Mouse (Mus musculus) lung, embryonic 15.5 days (tissue): ENCODE data around the gene Tpst1. TPM values are rescaled to one million over a fixed set of nuclear protein-coding genes. Genes with fewer than 3 reads are reported as not detected.

Source experiments
- ATAC-seq: fragments of 200-750 bp; cut with Nextera tagmentation; 2 replicates; pipeline ENCODE4 v1.8.0; 2017; ENCODE audit warnings: moderate number of reproducible peaks, borderline replicate concordance; ENCODE audit not compliant: low FRiP score, low TSS enrichment; ENCODE audit errors: extremely low read depth
- H3K27ac ChIP-seq: fragments of 300-500 bp; sonication (generic); 2 replicates; pipeline ENCODE4 v1.5.1; 2015; ENCODE audit warnings: moderate library complexity, mild to moderate bottlenecking, inconsistent platforms
- H3K27me3 ChIP-seq: fragments of 300-500 bp; sonication (generic); 2 replicates; pipeline ENCODE4 v1.6.1; 2015; ENCODE audit warnings: inconsistent platforms
- H3K36me3 ChIP-seq: fragments of 300-500 bp; sonication (generic); 2 replicates; pipeline ENCODE4 v1.6.1; 2015; ENCODE audit warnings: inconsistent platforms
- H3K4me1 ChIP-seq: fragments of 300-500 bp; sonication (generic); 2 replicates; pipeline ENCODE4 v1.6.1; 2015; ENCODE audit warnings: inconsistent platforms
- H3K4me2 ChIP-seq: fragments of 300-500 bp; sonication (generic); 2 replicates; pipeline ENCODE4 v1.6.1; 2015; ENCODE audit warnings: inconsistent platforms, mild to moderate bottlenecking, moderate library complexity
- H3K4me3 ChIP-seq: fragments of 300-500 bp; sonication (generic); 2 replicates; pipeline ENCODE4 v1.5.1; 2015; ENCODE audit warnings: mild to moderate bottlenecking, inconsistent platforms
- H3K9ac ChIP-seq: fragments of 300-500 bp; sonication (generic); 2 replicates; pipeline ENCODE4 v1.6.1; 2015; ENCODE audit warnings: inconsistent platforms
- H3K9me3 ChIP-seq: fragments of 300-500 bp; sonication (generic); 2 replicates; pipeline ENCODE4 v1.6.1; 2016; ENCODE audit warnings: inconsistent platforms
- WGBS: fragments of 180-500 bp; shearing (Covaris S2); methylation state at CpG from one replicate; pipeline ENCODE4 v1.1.7; 2015; 5-methylcytosine and 5-hydroxymethylcytosine counted together
- polyA plus RNA-seq: library from polyadenylated mRNA; unstranded; fragments of >200 nt; fragmentation: Nextera tagmentation; extraction: Ambion mirVana; gene quantifications from 2 replicates; pipeline ENCODE4 v1.2.1, GENCODE M21; 2015

Gene Tpst1
- polyA plus RNA-seq, 1 experiment from 2014 or later, result 69.6 TPM

DNA sequence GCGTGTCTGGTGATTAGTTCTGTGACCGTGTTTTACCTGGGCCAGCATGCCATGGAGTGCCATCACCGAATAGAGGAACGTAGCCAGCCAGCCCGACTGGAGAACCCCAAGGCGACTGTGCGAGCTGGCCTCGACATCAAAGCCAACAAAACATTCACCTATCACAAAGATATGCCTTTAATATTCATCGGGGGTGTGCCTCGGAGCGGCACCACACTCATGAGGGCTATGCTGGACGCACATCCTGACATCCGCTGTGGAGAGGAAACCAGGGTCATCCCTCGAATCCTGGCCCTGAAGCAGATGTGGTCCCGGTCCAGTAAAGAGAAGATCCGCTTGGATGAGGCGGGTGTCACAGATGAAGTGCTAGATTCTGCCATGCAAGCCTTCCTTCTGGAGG lies 28.6 kb downstream of the Tpst1 start:
- Histone ChIP-seq H3K4me3 (no peak overlapping the region), H3K9ac (no peak overlapping the region), H3K36me3 (peaks cover 24% of the 10 kb centered on the region; the same call in 1 of the 2 replicates), H3K4me1 (no peaks in the 10 kb centered on the region), H3K9me3 (no peaks in the 10 kb centered on the region), H3K4me2 (no peak overlapping the region), H3K27me3 (no peaks in the 10 kb centered on the region), H3K27ac (no peak overlapping the region)
- WGBS, result 94% methylated on average over 17 of the region's 17 CpGs
- ATAC-seq, result no peak

DNA sequence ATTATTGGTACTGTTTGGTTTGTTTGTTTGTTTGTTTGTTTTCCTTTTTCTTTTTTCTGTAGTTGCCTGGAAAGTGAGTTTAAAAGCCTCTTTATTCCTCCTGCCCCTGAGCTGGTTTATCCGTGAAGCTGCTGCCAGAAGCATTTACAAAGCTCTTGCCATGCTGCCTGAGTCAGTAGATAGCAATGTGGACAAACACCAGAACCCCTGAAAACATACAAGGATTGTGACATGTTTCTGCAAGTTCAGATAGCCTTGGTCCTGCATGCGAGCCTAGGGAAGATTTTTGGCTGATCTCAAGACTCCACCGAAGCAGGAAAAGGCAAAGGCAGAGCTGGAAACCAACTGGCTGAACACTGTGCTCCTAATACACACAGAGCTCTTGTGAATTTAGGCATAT lies 36.2 kb downstream of the Tpst1 start:
- no peak overlapping the region for H3K27ac ChIP-seq
- 82% methylated on average over 3 of the region's 3 CpGs for WGBS
- no peaks in the 10 kb centered on the region for H3K9me3 ChIP-seq
- no peak overlapping the region for H3K4me3 ChIP-seq
- peaks cover 20% of the 10 kb centered on the region; the same call in 1 of the 2 replicates for H3K36me3 ChIP-seq
- no peak overlapping the region for H3K9ac ChIP-seq
- no peaks in the 10 kb centered on the region for H3K4me1 ChIP-seq
- no peaks in the 10 kb centered on the region for H3K27me3 ChIP-seq
- no peak for ATAC-seq
- H3K4me2 ChIP-seq, result no peak overlapping the region

DNA sequence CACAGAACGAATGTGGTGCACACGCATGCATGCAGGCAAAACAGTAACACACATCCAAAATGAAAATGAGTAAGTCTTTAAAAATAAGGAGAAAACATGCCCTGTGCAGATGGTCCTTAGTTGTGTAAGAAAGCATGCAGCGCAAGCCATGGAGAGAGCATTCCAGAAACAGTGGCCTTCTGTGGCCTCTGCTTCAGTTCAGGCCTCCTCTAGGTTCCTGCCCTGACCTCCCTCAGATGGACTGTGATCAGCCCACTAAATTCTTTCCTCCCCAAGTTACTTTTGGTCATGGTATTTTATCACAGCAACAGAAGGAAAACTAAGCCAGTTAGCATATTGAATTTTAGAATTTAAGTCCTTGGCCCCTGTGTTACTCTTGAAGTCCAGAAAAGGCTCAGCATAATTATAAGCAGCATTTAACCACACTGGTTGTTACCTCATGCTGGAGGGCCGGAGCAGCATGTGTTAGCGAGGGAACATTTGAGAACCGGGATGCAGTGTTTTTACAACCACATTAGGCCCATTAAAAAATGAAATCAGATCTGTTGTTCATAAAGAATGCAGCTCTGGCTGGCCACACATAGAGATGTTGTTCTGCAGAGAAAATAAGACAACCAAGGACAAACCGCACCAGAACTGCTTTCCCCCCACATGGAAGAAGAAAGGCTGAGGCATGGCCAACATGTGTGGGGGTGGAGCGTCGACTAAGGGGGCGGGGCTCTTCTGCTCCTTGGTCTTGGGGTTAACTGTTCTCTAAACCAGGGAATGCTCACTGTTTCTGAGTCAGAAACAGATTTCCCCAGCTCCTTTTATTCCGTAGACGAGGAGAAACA lies 37.7 kb downstream of the Tpst1 start:
- Histone ChIP-seq H3K36me3 (peaks cover 18% of the 10 kb centered on the region; the same call in 1 of the 2 replicates), H3K4me3 (no peak overlapping the region), H3K27ac (no peak overlapping the region), H3K4me2 (no peak overlapping the region), H3K9ac (no peak overlapping the region), H3K4me1 (no peaks in the 10 kb centered on the region), H3K9me3 (no peaks in the 10 kb centered on the region), H3K27me3 (no peaks in the 10 kb centered on the region)
- ATAC-seq, result no peak
- WGBS, result 83% methylated on average over 12 of the region's 12 CpGs

DNA sequence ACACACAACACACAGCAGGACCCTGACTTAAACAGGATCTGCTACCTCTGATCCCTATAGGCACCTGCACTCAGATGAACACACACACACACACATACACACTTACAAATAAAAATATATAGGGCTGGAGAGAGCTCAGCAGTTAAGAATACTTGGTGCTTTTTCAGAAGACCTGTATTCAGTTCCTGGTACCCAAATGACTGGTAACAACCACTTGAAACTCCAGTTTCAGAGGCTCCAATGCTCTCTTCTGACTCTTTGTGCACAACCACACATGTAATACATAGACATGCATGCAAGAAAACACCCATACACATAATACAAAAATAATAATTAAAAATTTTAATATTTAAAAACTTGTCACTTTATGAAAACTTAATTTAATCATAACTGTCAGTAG lies 39.5 kb downstream of the Tpst1 start:
- Histone ChIP-seq H3K27me3 (no peaks in the 10 kb centered on the region), H3K9me3 (no peaks in the 10 kb centered on the region), H3K9ac (no peak overlapping the region), H3K4me2 (no peak overlapping the region), H3K27ac (no peak overlapping the region), H3K36me3 (peaks cover 18% of the 10 kb centered on the region; the same call in 1 of the 2 replicates), H3K4me1 (no peaks in the 10 kb centered on the region), H3K4me3 (no peak overlapping the region)
- ATAC-seq, result no peak

DNA sequence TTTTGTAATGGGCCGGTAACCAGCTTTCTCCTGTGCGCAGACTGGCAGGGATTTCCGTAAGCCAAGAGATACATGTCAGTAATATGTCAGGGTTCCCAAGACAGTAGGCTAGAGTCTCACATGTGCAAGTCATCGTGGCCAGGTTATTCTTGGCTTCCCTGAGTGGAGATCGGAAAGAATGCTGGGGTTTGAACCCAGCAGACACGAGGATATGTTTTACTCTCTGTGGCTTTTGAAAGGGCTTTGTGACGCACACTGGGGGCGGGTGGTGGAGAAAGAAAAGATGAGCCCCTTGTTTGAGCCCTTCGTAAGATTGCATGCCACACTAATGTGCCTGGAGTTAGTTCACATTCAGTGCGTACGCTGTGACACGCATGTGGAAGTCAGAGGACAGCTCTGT lies 43.0 kb downstream of the Tpst1 start:
- no peak for ATAC-seq
- WGBS, result 88% methylated on average over 12 of the region's 12 CpGs

DNA sequence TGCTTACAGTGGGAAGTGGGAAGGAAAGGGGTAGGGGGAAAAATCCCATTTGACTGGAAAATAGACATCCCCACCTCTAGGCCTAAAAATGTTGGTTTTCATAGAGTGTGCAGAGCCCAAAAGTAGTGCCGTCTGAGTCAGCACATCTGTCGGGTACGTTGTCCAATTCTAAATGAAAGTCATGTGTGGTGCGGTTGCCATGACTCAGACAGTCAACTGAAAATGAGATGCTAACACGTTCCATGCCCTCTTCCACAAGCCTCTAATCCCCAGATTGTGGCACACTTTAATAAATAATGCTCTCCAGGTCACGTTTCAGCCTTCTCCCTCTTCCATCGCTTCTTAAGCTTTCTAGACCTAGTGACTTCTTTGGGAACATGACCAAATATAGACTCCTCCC lies 43.7 kb downstream of the Tpst1 start:
- H3K9me3 ChIP-seq, result no peaks in the 10 kb centered on the region
- H3K4me1 ChIP-seq, result 0 out of 2 replicates have a peak, but pooled peaks cover 4% of the 10 kb centered on the region
- H3K4me3 ChIP-seq, result no peak overlapping the region
- H3K27me3 ChIP-seq, result no peaks in the 10 kb centered on the region
- no peak overlapping the region for H3K27ac ChIP-seq
- no peak overlapping the region for H3K9ac ChIP-seq
- WGBS, result 81% methylated on average over 7 of the region's 7 CpGs
- H3K36me3 ChIP-seq, result peaks cover 6% of the 10 kb centered on the region; the same call in 1 of the 2 replicates
- no peak for ATAC-seq
- no peak overlapping the region for H3K4me2 ChIP-seq

More for the DNA sequence above, 43.0 kb downstream of the Tpst1 start:
- no peak overlapping the region for H3K4me2 ChIP-seq
- H3K36me3 ChIP-seq, result peaks cover 6% of the 10 kb centered on the region; the same call in 1 of the 2 replicates
- H3K9me3 ChIP-seq, result no peaks in the 10 kb centered on the region
- H3K27ac ChIP-seq, result no peak overlapping the region
- 0 out of 2 replicates have a peak, but pooled peaks cover 4% of the 10 kb centered on the region for H3K4me1 ChIP-seq
- H3K9ac ChIP-seq, result no peak overlapping the region
- H3K27me3 ChIP-seq, result no peaks in the 10 kb centered on the region
- H3K4me3 ChIP-seq, result no peak overlapping the region

DNA sequence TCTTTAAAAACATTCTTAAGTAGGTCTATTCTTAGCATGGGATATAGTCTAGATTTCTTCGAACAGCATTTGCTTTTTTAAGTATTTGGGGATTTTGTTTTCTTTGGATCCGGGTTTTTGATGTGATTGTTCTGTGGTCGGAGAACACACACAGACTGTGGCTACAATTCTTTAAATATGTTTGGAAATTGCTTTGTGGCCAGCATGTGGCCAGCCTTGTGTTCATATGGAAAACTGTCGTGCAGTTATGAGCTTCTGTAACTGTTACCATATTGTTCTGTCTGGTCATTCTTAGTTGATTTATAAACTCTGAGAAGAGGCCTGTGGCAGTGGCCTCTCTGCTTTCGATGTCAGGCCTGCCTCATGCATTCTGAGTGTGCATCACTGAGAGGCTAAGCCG lies 44.8 kb downstream of the Tpst1 start:
- Histone ChIP-seq H3K36me3 (peaks cover 6% of the 10 kb centered on the region; the same call in 1 of the 2 replicates), H3K27ac (no peak overlapping the region), H3K4me2 (no peak overlapping the region), H3K27me3 (no peaks in the 10 kb centered on the region), H3K4me3 (no peak overlapping the region), H3K4me1 (0 out of 2 replicates have a peak, but pooled peaks cover 4% of the 10 kb centered on the region), H3K9me3 (no peaks in the 10 kb centered on the region), H3K9ac (no peak overlapping the region)
- 56% methylated on average over 6 of the region's 6 CpGs for WGBS
- ATAC-seq, result no peak

DNA sequence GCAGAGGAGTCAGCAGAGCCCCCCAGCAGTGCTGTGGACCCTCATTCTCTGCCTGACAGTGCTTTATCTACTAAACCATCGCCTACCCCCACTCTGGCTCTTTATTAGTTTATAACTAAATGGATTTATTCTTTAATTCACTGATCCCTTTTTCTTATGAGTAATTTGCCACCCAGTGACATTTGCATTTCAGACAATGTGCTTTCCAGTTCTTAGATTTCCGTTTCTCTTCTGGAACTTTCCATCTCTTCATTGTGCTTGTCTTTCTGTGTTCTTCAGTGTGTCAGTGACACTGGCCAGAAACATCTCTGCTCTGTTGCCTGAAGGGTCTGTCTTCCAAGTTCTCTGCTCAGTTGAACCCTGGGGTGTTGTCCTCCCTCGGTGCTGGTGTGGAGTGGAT lies 46.1 kb downstream of the Tpst1 start:
- Histone ChIP-seq H3K27me3 (no peaks in the 10 kb centered on the region), H3K9me3 (no peaks in the 10 kb centered on the region), H3K4me1 (0 out of 2 replicates have a peak, but pooled peaks cover 4% of the 10 kb centered on the region), H3K27ac (no peak overlapping the region), H3K9ac (no peak overlapping the region), H3K4me2 (no peak overlapping the region), H3K36me3 (peaks cover 6% of the 10 kb centered on the region; the same call in 1 of the 2 replicates), H3K4me3 (no peak overlapping the region)
- 74% methylated on average over 3 of the region's 3 CpGs for WGBS
- ATAC-seq, result no peak

DNA sequence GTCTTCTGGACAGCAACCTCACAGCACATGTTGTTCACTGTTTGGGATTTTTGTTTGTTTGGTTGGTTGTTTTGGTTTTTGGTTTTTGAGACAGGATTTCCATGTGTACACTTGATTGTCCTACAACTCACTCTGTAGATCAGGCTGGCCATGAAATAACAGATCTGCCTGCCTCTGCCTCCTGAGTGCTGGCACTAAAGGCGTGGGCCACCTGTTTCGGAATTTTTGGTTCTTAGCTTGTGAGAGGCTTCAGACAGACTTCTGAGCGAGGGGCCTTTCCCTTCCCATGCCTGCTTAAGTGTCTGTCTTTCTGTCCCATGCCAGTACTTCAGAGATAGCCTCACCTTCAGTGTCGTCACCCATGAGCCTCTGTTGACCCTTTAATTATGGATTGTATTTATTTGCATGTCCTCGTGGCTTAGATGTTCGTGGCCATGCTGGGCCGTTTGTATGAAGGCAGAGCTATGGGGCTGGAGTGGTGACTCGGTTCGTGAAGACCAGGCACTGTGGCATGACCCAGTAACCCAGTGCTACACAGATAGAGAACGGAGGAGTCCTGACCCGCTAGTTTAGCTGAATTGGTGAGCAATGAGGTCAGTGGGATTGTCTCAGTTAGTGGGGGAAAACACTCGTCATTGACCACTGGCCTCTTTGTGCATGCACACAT lies 47.1 kb downstream of the Tpst1 start:
- 83% methylated on average over 12 of the region's 12 CpGs for WGBS

DNA sequence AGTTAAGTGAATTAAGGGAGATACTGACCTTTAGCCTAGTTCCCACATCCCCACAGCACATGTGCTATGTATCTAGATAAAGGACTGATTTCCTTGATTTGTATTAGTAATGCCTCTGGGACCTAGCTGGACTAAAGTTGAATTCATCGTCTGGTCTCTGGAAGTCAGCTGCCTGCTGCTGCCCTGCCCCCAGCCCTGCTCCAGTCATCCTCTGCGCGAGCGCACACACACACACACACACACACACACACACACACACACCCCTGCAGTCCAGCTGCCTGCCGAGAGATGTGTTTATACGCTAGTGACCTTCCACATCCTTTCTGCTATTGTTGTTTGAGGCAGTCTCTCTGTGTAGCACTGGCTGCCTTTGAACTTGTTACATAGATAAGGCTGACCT lies 47.8 kb downstream of the Tpst1 start:
- no peak overlapping the region for H3K27ac ChIP-seq
- peaks cover 4% of the 10 kb centered on the region; the same call in 1 of the 2 replicates for H3K36me3 ChIP-seq
- 0 out of 2 replicates have a peak, but pooled peaks cover 4% of the 10 kb centered on the region for H3K4me1 ChIP-seq
- no peak for ATAC-seq
- no peaks in the 10 kb centered on the region for H3K9me3 ChIP-seq
- WGBS, result 58% methylated on average over 6 of the region's 6 CpGs
- H3K27me3 ChIP-seq, result no peaks in the 10 kb centered on the region
- H3K9ac ChIP-seq, result no peak overlapping the region
- no peak overlapping the region for H3K4me3 ChIP-seq
- H3K4me2 ChIP-seq, result no peak overlapping the region

More for the DNA sequence above, 47.1 kb downstream of the Tpst1 start:
- H3K9ac ChIP-seq, result no peak overlapping the region
- H3K4me3 ChIP-seq, result no peak overlapping the region
- peaks cover 4% of the 10 kb centered on the region; the same call in 1 of the 2 replicates for H3K36me3 ChIP-seq
- no peaks in the 10 kb centered on the region for H3K27me3 ChIP-seq
- H3K27ac ChIP-seq, result no peak overlapping the region
- H3K4me1 ChIP-seq, result 0 out of 2 replicates have a peak, but pooled peaks cover 4% of the 10 kb centered on the region
- ATAC-seq, result no peak
- no peak overlapping the region for H3K4me2 ChIP-seq
- no peaks in the 10 kb centered on the region for H3K9me3 ChIP-seq

DNA sequence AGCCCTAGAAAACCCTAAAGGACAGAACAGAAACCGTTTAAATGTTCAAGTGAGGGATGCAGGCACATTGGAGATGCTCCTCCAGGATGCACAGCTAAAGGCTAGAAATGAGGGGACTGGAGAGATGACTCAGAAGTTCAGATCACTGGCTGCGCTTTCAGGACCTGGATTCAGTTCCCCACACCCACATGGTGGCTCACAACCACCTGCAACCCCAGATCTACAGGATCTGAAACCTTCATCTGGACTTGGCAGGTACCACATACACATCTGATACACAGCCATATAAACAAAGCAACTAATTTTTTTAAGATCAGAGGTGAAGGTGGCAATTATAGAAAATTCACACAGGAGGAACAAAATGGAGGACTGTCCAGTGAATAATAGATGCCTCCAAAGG lies 49.2 kb downstream of the Tpst1 start:
- H3K4me2 ChIP-seq, result no peak overlapping the region
- H3K36me3 ChIP-seq, result peaks cover 4% of the 10 kb centered on the region; the same call in 1 of the 2 replicates
- 0 out of 2 replicates have a peak, but pooled peaks cover 4% of the 10 kb centered on the region for H3K4me1 ChIP-seq
- whole genome bisulfite sequencing, result 98% methylated on average over 2 of the region's 2 CpGs
- H3K9ac ChIP-seq, result no peak overlapping the region
- no peaks in the 10 kb centered on the region for H3K27me3 ChIP-seq
- H3K9me3 ChIP-seq, result no peaks in the 10 kb centered on the region
- H3K27ac ChIP-seq, result no peak overlapping the region
- no peak for ATAC-seq
- no peak overlapping the region for H3K4me3 ChIP-seq

DNA sequence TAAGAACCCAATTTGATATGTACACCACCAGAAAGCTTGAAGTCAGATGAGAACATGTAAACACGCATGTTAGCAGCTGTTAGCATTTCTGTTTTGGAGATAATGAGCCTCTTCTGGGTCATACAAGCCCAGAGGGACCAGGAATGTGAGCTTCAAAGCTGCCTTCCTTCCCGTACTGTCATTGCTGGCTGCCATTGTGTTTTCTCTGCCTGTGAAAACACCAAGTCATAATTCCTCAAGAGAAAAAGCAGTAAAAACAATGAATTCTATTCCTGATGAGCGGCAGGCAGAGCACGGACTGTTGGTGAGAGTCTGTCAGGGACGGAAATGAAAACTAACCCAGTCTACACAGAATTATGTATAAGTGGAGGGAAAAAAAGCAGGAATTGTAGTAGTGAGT lies 51.1 kb downstream of the Tpst1 start:
- H3K4me2 ChIP-seq, result no peak overlapping the region
- WGBS, result 88% methylated on average over 5 of the region's 5 CpGs
- H3K4me3 ChIP-seq, result no peak overlapping the region
- no peak overlapping the region for H3K27ac ChIP-seq
- H3K4me1 ChIP-seq, result no peaks in the 10 kb centered on the region
- no peak overlapping the region for H3K9ac ChIP-seq
- peaks cover 4% of the 10 kb centered on the region; the same call in 1 of the 2 replicates for H3K36me3 ChIP-seq
- no peaks in the 10 kb centered on the region for H3K9me3 ChIP-seq
- no peak for ATAC-seq
- H3K27me3 ChIP-seq, result no peaks in the 10 kb centered on the region
